Comparison of ENCODE assay signal across 22 mouse cellular contexts in genomic region chr2:157263832-157264231, GRCm38 (mm10). TPM values are rescaled to one million over a fixed set of nuclear protein-coding genes. Genes with fewer than 3 reads are reported as not detected.
DNase-seq lines count a peak whose midpoint lies in the region; ATAC-seq lines count a peak whose summit lies in the region.
"Had no signal": no experiment of that assay in that cellular context is flagged by ENCODE, and none has a peak within 500 bp of the region (broad histone marks: within the 10 kb centered on the region; RNA-seq: fewer than 3 reads in every experiment).

No protein-coding gene starts in this region.

- no peaks in the 10 kb centered on the region for H3K36me3 ChIP-seq in intestine, embryonic 16.5 days (ENCODE audit: control insufficient read depth, insufficient read depth, low read length)
- H3K36me3 ChIP-seq in neural tube, embryonic 15.5 days: no peaks in the 10 kb centered on the region
- no peaks in the 10 kb centered on the region for H3K36me3 ChIP-seq in midbrain, embryonic 11.5 days (ENCODE audit: control insufficient read depth, insufficient read depth, low read length)
- H3K36me3 ChIP-seq: embryonic facial prominence, embryonic 12.5 days; forebrain, embryonic 10.5 days; hindbrain, embryonic 13.5 days had no signal

- H3K4me2 ChIP-seq in intestine, embryonic 16.5 days (ENCODE audit: low read depth, low read length): no peak overlapping the region
- no peak overlapping the region for H3K4me2 ChIP-seq in neural tube, embryonic 15.5 days
- H3K4me2 ChIP-seq in midbrain, embryonic 11.5 days: no peak overlapping the region
- H3K4me2 ChIP-seq: embryonic facial prominence, embryonic 12.5 days; forebrain, embryonic 13.5 days; heart, embryonic 11.5 days; hindbrain, embryonic 13.5 days had no signal

- no peaks in the 10 kb centered on the region for H3K9me3 ChIP-seq in intestine, embryonic 16.5 days (ENCODE audit: control insufficient read depth, low read length)
- H3K9me3 ChIP-seq in neural tube, embryonic 15.5 days (replicated peaks): no peaks in the 10 kb centered on the region
- H3K9me3 ChIP-seq in midbrain, embryonic 11.5 days (ENCODE audit: control insufficient read depth, low read length): no peaks in the 10 kb centered on the region
- H3K9me3 ChIP-seq: embryonic facial prominence, embryonic 12.5 days; forebrain, embryonic 10.5 days; forebrain, embryonic 13.5 days; hindbrain, embryonic 13.5 days had no signal

- 41% methylated on average over 6 of the region's 6 CpGs for WGBS in intestine, embryonic 16.5 days
- WGBS in neural tube, embryonic 15.5 days: 70% methylated on average over 6 of the region's 6 CpGs
- 82% methylated on average over 6 of the region's 6 CpGs for WGBS in midbrain, embryonic 11.5 days

- peak; percentile 48 for DNase-seq in adipocyte (ENCODE audit: low spot score)
- peak; percentile 62 for DNase-seq in fat pad, adult 2 months (ENCODE audit: extremely low read depth, low read depth, low spot score)
- DNase-seq in kidney, postnatal 4 days: no peak
- no peak for DNase-seq in midbrain, embryonic 11.5 days (ENCODE audit: low spot score, missing footprints)
- DNase-seq: adrenal gland, adult 8-10 months; adrenal gland, postnatal 25 days; cerebellum, adult 18-20 months; cerebellum, adult 9-10 months; gastrocnemius, postnatal 10 days; gastrocnemius, postnatal 36 days; heart, adult 11 months had no signal

- peaks cover 10% of the 10 kb centered on the region for H3K4me1 ChIP-seq in intestine, embryonic 16.5 days (ENCODE audit: control insufficient read depth, insufficient read depth, low read length)
- no peaks in the 10 kb centered on the region for H3K4me1 ChIP-seq in neural tube, embryonic 15.5 days
- H3K4me1 ChIP-seq in midbrain, embryonic 11.5 days (ENCODE audit: control insufficient read depth, insufficient read depth, low read length): no peaks in the 10 kb centered on the region
- H3K4me1 ChIP-seq: embryonic facial prominence, embryonic 12.5 days; forebrain, embryonic 10.5 days; forebrain, embryonic 13.5 days; hindbrain, embryonic 13.5 days had no signal

- peak; percentile 31; the same call in 1 of the 2 replicates for ATAC-seq in intestine, embryonic 16.5 days
- ATAC-seq in neural tube, embryonic 15.5 days (ENCODE audit: low FRiP score): no peak
- ATAC-seq in midbrain, embryonic 11.5 days (ENCODE audit: low FRiP score): no peak
- ATAC-seq: CD4-positive, CD25-positive, alpha-beta regulatory T cell, adult 4 months; forebrain, embryonic 13.5 days; forebrain, embryonic 16.5 days; hindbrain, embryonic 16.5 days had no signal

- H3K27me3 ChIP-seq in intestine, embryonic 16.5 days (replicated peaks; ENCODE audit: control insufficient read depth, insufficient read depth, low read length): no peaks in the 10 kb centered on the region
- no peaks in the 10 kb centered on the region for H3K27me3 ChIP-seq in neural tube, embryonic 15.5 days (replicated peaks)
- no peaks in the 10 kb centered on the region for H3K27me3 ChIP-seq in midbrain, embryonic 11.5 days (ENCODE audit: control insufficient read depth, insufficient read depth, low read length)
- H3K27me3 ChIP-seq: embryonic facial prominence, embryonic 12.5 days; forebrain, embryonic 13.5 days; hindbrain, embryonic 13.5 days had no signal

- H3K27ac ChIP-seq in intestine, embryonic 16.5 days (ENCODE audit: low read length): no peak overlapping the region
- H3K27ac ChIP-seq in neural tube, embryonic 15.5 days (replicated peaks): no peak overlapping the region
- no peak overlapping the region for H3K27ac ChIP-seq in midbrain, embryonic 11.5 days (ENCODE audit: low read depth, low read length)
- H3K27ac ChIP-seq: embryonic facial prominence, embryonic 12.5 days; forebrain, embryonic 10.5 days; forebrain, embryonic 13.5 days; hindbrain, embryonic 13.5 days had no signal

- H3K9ac ChIP-seq in intestine, embryonic 16.5 days (ENCODE audit: low read depth, low read length): no peak overlapping the region
- H3K9ac ChIP-seq in neural tube, embryonic 15.5 days (replicated peaks): no peak overlapping the region
- H3K9ac ChIP-seq in midbrain, embryonic 11.5 days (ENCODE audit: low read length): no peak overlapping the region
- H3K9ac ChIP-seq: embryonic facial prominence, embryonic 12.5 days; forebrain, embryonic 13.5 days; hindbrain, embryonic 13.5 days had no signal

- no peak overlapping the region for H3K4me3 ChIP-seq in intestine, embryonic 16.5 days (ENCODE audit: low read length)
- H3K4me3 ChIP-seq in neural tube, embryonic 15.5 days (replicated peaks): no peak overlapping the region
- H3K4me3 ChIP-seq in midbrain, embryonic 11.5 days (ENCODE audit: low read depth, low read length): no peak overlapping the region
- H3K4me3 ChIP-seq: embryonic facial prominence, embryonic 12.5 days; erythroblast, embryonic 14.5 days; forebrain, embryonic 10.5 days; forebrain, embryonic 13.5 days; hindbrain, embryonic 13.5 days had no signal

RNA-seq across cellular contexts. Expression of gene Rpn2, which starts 15.0 kb away (rescaled TPM):
- 341 and 355 TPM in 2 replicates for polyA plus RNA-seq in intestine, embryonic 16.5 days (2015; fragmentation: Nextera tagmentation; extraction: Ambion mirVana)
- 225 and 255 TPM in 2 replicates for polyA plus RNA-seq in neural tube, embryonic 15.5 days (2015; fragmentation: Nextera tagmentation; extraction: Ambion mirVana)
- 234 and 237 TPM in 2 replicates for polyA plus RNA-seq in midbrain, embryonic 11.5 days (2014; fragmentation: Nextera tagmentation; extraction: Ambion mirVana)

RNA-seq across cellular contexts. Expression of gene Mroh8, which starts 15.5 kb away (rescaled TPM):
- 0.34 and 0.54 TPM in 2 replicates for polyA plus RNA-seq in intestine, embryonic 16.5 days (2015; fragmentation: Nextera tagmentation; extraction: Ambion mirVana)
- 0.44 and 0.46 TPM in 2 replicates for polyA plus RNA-seq in neural tube, embryonic 15.5 days (2015; fragmentation: Nextera tagmentation; extraction: Ambion mirVana)
- polyA plus RNA-seq in midbrain, embryonic 11.5 days (2014; fragmentation: Nextera tagmentation; extraction: Ambion mirVana): 0.43 and 0.68 TPM in 2 replicates
- polyA plus RNA-seq: CD4-positive, CD25-positive, alpha-beta regulatory T cell, adult 4 months; erythroblast, embryonic 14.5 days had no signal

RNA-seq across cellular contexts. Expression of gene Rbl1, which starts 59.5 kb away (rescaled TPM):
- 12.8 and 15.4 TPM in 2 replicates for polyA plus RNA-seq in intestine, embryonic 16.5 days (2015; fragmentation: Nextera tagmentation; extraction: Ambion mirVana)
- 4.9 and 9.2 TPM in 2 replicates for polyA plus RNA-seq in neural tube, embryonic 15.5 days (2015; fragmentation: Nextera tagmentation; extraction: Ambion mirVana)
- polyA plus RNA-seq in midbrain, embryonic 11.5 days (2014; fragmentation: Nextera tagmentation; extraction: Ambion mirVana): 42.5 and 45.5 TPM in 2 replicates

Comparison
In these comparisons a context has a peak if more than half of its experiments do, and no peak if none do; other contexts are left out.
1. DNase-seq: peak in adipocyte (single experiment) and fat pad, adult 2 months (single experiment); none in kidney, postnatal 4 days (0 of 2) and midbrain, embryonic 11.5 days (single experiment).